Mouse (Mus musculus): ENCODE data around the gene Psmd6.

Gene Psmd6

DNA sequence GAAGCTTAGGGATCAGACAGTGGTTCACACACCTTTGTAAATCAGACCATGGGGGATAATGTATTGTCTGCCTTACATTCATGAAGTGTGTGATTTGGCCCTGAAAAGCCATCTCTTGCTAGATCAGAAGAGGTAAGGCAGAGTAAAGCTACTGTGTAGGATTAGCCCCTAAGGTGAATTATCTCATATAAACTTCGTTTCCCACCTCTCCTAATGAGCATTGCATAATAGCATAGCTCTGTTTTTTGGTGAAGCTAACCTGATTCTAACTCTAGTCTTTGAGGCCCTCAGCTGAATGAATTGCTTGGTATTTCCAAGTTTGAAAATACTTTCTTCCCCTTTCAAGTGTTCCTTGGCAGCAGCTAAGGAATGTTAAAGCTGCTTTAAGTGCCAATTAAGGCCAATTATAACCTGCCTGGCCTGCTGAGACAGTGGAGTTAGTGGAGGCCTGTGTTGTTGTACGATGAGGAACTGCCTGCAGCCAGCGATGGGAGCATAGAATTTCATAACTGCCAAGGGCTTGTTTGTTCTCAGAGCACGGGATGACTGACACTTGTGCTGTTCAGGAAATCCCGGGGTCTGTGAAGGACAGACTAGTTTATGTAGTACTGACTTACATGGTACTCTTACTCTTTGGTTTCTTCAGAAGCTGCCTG, 56.2 kb downstream of the Psmd6 start:
- DNase-seq (ENCODE audit: low spot score) = no peak

DNA sequence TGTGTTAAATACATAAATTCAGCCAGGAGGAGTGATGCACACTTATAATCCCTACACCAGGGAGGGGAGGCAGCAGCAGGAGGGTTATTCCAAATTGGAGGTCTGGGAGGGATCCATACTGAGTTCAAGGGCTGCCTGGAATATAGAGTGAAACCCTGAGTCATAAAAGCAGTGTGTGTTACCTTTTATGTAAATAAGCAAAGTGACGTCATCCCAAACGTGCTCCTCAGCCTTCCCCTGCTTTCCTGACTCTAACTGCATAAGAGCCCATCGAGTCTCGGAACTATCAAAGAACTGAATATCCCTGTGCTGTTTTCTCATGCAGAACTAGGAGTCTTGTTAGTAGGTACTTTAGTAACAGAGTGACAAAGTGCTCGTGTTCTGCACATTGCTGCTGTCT, 57.4 kb downstream of the Psmd6 start:
- no peak for DNase-seq (ENCODE audit: low spot score)

DNA sequence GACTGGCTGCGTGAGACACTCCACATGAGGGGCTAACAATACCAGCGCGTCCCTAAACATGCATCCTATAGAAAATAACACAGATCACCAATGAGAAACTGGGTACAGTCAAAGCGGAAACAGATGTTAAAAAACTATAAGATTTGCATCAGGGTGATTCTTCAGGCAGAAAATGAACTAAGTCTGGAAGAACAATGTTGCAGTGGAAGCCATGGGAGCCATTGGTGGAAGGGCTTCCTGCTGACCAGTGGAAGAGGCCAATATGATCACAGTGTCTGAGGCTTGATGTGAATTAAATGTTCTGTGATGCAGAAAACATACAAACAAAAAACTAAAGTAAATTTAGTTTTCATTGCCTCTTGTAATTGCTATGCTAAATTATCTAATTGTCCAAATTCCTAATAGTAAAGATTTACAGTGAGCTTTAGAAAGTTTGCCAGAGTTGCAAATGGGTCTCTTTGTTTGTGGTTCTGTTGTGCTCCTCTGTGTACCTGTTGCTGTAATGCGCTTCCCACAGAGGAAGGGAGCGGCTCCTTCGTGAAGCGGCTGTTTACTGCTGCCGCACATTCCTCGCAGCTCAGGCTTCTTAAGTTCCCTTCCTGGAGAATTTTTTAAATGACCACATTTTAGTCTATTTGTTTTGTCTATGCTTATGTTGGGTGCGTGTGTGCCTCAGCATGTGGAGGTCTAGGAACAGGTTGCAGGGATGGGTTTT, 58.1 kb downstream of the Psmd6 start:
- no peak for DNase-seq (ENCODE audit: low spot score)
